Mouse (Mus musculus) thymus, adult 2 months (tissue): ENCODE measurements at regions not wholly inside any gene's neighbourhood (a gene's known extent, or its start where the extent isn't known, plus 50 kb on each side); places are given as distances from the start of the nearest gene placed in this dataset.
A peak's percentile ranks its signal among the peaks of the same experiment; 100 is the strongest.

Experiments used
- DNase-seq: peaks from one replicate; pipeline ENCODE4 v3.0.0; 2021
- H3K27ac ChIP-seq: fragments of 200-500 bp; 2 replicates; pipeline ENCODE4 v1.5.1; 2012; ENCODE audit warnings: low read length, control low read depth; ENCODE audit not compliant: control insufficient read depth, insufficient read depth
- H3K27me3 ChIP-seq: fragments of 200-500 bp; 2 replicates; pipeline ENCODE4 v1.6.1; 2012; ENCODE audit warnings: mild to moderate bottlenecking, low read length, moderate library complexity, mixed read lengths; ENCODE audit not compliant: control insufficient read depth, insufficient read depth
- H3K36me3 ChIP-seq: fragments of 200-500 bp; 2 replicates; pipeline ENCODE4 v1.6.1; 2012; ENCODE audit warnings: mild to moderate bottlenecking, low read length, moderate library complexity; ENCODE audit not compliant: control insufficient read depth, insufficient read depth
- H3K4me1 ChIP-seq: fragments of 200-500 bp; replicated peaks from 2 replicates; pipeline ENCODE4 v1.6.1; 2012; ENCODE audit warnings: low read length; ENCODE audit not compliant: control insufficient read depth, insufficient read depth
- H3K4me3 ChIP-seq: fragments of 200-500 bp; 2 replicates; pipeline ENCODE4 v1.5.1; 2012; ENCODE audit warnings: mild to moderate bottlenecking, low read length, control low read depth, moderate library complexity; ENCODE audit not compliant: control insufficient read depth, insufficient read depth
- CTCF ChIP-seq: fragments of 200-500 bp; IDR thresholded peaks from 2 replicates; pipeline ENCODE4 v1.5.1; 2012; ENCODE audit warnings: mild to moderate bottlenecking, control low read depth, low read length, moderate library complexity, borderline replicate concordance; ENCODE audit not compliant: control insufficient read depth, poor library complexity, insufficient read depth; ENCODE audit errors: extremely low read depth
- POLR2A ChIP-seq: fragments of 200-500 bp; IDR thresholded peaks from 2 replicates; pipeline ENCODE4 v1.6.1; 2012; ENCODE audit warnings: mild to moderate bottlenecking, low read length, control low read depth, moderate library complexity; ENCODE audit not compliant: control insufficient read depth, poor library complexity, insufficient read depth; ENCODE audit errors: extremely low read depth
- WGBS: fragments of 180-500 bp; shearing (Covaris S2); methylation state at CpG from one replicate; pipeline ENCODE4 v1.1.7; 2018; 5-methylcytosine and 5-hydroxymethylcytosine counted together

DNA sequence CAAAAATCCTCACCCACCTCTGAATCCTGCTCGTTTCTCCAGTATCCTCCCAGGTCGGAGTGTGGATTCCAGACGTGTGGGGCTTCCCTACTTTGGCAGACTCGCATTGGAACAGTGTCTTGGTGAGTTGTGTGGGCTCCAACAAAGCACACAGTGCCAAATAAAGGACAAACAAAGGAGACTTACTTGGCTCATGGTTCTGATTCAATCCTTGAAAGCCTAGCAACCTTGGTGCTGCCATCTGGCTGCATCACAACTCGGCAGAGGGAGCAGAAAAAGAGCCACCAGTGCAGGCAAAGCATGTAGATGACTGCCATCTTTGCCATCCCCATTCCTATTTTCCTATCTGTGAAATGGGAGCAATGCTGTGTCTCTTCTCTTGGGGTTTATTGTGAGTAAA is 64.0 kb downstream of the Il9r start:
- Histone ChIP-seq H3K4me3 (no peak overlapping the region), H3K36me3 (no peaks in the 10 kb centered on the region), H3K27ac (no peak overlapping the region), H3K4me1 (peaks cover 50% of the 10 kb centered on the region), H3K27me3 (no peaks in the 10 kb centered on the region)
- no peak for DNase-seq
- WGBS, result 88% methylated on average over 5 of the region's 5 CpGs
- TF ChIP-seq POLR2A, result no peak
- no peak for TF ChIP-seq CTCF

DNA sequence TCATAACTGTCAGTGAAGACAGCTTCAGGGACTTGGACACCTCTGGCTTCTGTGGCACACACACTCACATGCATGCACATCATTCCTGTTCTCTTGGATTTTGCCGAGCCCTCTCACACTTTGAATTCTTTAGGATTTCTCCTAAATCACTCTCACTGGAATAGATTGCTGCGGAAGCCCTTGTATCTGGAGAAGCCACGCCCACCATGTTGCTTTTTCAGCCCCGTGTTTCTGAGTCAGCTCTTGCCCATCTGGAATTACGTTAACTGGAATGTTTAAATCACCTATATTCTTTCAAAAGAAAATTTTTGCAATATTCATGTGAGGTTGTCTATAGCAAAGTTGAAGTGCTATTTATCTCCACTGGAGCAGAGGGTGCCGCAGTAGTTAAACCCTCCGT is 66.1 kb downstream of the Il9r start:
- Histone ChIP-seq H3K4me1 (peaks cover 43% of the 10 kb centered on the region), H3K27ac (no peak overlapping the region), H3K36me3 (no peaks in the 10 kb centered on the region), H3K27me3 (no peaks in the 10 kb centered on the region), H3K4me3 (no peak overlapping the region)
- TF ChIP-seq CTCF (no peak), POLR2A (no peak)
- no peak for DNase-seq
- WGBS, result 96% methylated on average over 7 of the region's 7 CpGs

DNA sequence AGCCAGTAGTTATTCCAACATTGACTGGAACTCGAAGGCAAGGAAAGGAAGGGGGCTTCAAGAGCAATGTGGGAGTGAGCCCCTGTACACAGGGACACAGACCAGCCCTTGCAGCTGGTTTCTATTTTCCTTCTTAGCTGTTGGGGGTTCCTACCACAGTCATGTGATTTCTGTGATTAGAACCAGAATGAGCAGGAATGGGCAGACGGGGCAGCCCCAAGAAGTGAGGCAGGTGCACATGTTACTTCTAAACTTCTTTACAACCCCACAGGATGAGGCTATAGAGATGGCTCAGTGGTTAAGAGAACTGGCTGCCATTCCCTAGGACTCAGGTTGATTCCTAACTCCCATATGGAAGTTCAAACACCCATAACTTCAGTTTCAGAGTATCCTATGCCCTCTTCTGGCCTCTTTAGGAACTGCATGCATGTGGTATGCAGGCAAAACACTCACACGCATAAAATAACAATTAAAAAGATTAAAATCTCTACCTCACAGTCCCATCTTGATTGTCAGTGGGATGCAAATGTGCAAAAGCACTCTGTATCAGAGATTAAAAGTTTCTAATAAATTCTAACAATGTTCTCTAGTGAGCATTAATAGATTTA is 68.0 kb downstream of the Il9r start:
- DNase-seq, result peak; percentile 69
- H3K27me3 ChIP-seq, result no peaks in the 10 kb centered on the region
- peak overlapping the region; percentile 2; the same call in 1 of the 2 replicates for H3K27ac ChIP-seq
- peaks cover 43% of the 10 kb centered on the region for H3K4me1 ChIP-seq
- TF ChIP-seq POLR2A, result no peak
- no peak for TF ChIP-seq CTCF
- WGBS, result 44% methylated on average over 3 of the region's 3 CpGs
- no peak overlapping the region for H3K4me3 ChIP-seq
- H3K36me3 ChIP-seq, result no peaks in the 10 kb centered on the region

DNA sequence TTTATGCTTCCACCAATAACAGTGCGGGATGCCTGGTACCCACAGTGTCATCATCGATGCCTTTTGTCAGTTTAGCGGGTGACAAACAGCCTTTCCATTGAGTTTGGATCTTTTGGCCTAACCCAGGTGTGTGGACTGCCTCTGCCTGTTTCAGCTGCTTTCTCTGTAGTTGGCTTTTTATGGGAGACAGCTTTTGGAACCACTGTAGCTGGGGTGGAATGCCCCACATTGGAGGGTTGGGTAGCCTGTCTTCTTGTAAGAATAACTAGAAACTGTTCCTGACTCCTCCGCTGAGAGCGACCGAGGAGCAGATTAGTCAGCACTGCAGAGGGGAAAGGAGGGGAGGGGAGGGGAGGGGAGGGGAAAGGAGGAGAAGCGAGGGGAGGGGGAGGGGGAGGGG is 71.5 kb downstream of the Il9r start:
- WGBS, result 58% methylated on average over 7 of the region's 7 CpGs
- Histone ChIP-seq H3K27me3 (no peaks in the 10 kb centered on the region), H3K36me3 (no peaks in the 10 kb centered on the region), H3K4me3 (no peak overlapping the region), H3K4me1 (peaks cover 51% of the 10 kb centered on the region), H3K27ac (peak overlapping the region; percentile 49; the same call in 1 of the 2 replicates)
- no peak for DNase-seq
- TF ChIP-seq CTCF (no peak), POLR2A (no peak)

DNA sequence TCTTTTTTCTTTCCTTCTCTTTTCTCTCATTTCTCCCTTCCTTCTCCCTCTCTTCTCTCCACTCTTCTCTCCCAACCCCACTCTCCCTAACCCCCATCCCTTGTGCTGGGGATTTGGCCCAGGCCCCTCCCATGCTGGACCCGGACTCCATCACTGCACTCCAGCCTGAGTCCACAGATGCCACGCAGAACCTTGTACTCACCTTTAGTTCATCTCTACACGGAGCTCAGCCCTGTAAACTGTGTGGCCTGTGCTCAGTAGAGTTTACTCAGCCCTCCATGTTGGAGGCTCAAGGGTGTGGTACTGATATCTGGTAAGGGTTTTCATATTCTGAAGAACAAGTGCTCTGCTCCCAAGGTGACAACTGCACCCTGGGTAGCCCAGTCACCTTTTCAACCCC is 72.1 kb downstream of the Il9r start:
- Histone ChIP-seq H3K4me3 (no peak overlapping the region), H3K27ac (no peak overlapping the region), H3K4me1 (peaks cover 51% of the 10 kb centered on the region), H3K36me3 (no peaks in the 10 kb centered on the region), H3K27me3 (no peaks in the 10 kb centered on the region)
- WGBS, result 95% methylated on average over 3 of the region's 3 CpGs
- no peak for DNase-seq
- TF ChIP-seq CTCF, result no peak

DNA sequence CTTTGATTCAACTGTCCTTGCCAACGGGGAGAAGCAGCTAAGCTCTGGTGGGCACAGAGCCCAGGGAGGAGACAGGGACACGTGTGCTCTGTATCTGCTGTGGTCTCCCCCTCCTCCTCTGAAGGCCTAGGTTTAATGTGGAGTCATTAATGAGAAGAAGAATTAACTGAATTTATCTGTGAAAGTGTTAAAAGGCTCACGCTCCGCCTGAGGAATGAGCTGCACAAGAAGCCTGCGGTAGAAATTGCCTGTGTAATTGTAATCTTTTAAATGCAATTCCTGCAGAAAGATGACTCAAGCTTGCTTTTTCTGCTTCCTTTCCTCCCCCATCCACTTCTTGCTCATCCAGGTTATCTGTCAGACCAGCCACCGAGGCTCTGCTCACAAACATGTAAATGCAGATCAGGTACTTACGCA is 72.7 kb downstream of the Il9r start:
- H3K4me1 ChIP-seq, result peaks cover 51% of the 10 kb centered on the region
- peak overlapping the region; percentile 95; the same call in 1 of the 2 replicates for H3K27ac ChIP-seq
- no peak overlapping the region for H3K4me3 ChIP-seq
- no peaks in the 10 kb centered on the region for H3K36me3 ChIP-seq
- DNase-seq, result no peak
- WGBS, result 87% methylated on average over 7 of the region's 7 CpGs
- no peak for TF ChIP-seq POLR2A
- TF ChIP-seq CTCF, result no peak
- no peaks in the 10 kb centered on the region for H3K27me3 ChIP-seq

DNA sequence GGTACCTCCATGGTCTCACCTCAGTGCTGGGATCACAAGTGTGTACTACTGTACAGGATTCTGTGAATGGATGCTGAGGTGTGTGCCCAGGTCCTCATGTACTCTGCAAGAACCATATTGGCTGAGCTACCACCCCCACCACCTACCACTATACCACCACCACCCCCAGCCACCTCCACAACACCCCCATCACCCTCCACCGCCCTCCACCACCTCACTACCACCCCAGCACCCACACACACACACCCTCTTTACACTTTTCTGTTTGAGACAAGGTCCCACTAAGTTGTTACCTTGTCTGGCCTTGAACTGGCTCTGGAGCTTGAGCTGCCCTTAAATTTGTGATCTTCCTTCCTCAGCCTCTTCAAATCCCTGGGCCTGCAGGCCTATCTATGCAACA is 73.3 kb downstream of the Il9r start:
- H3K4me1 ChIP-seq, result peaks cover 47% of the 10 kb centered on the region
- DNase-seq, result no peak
- peak overlapping the region; percentile 95 for H3K27ac ChIP-seq
- H3K4me3 ChIP-seq, result no peak overlapping the region
- WGBS, result 100% methylated on average over 1 of the region's 1 CpGs
- H3K36me3 ChIP-seq, result no peaks in the 10 kb centered on the region
- H3K27me3 ChIP-seq, result no peaks in the 10 kb centered on the region
- TF ChIP-seq POLR2A (no peak), CTCF (no peak)

DNA sequence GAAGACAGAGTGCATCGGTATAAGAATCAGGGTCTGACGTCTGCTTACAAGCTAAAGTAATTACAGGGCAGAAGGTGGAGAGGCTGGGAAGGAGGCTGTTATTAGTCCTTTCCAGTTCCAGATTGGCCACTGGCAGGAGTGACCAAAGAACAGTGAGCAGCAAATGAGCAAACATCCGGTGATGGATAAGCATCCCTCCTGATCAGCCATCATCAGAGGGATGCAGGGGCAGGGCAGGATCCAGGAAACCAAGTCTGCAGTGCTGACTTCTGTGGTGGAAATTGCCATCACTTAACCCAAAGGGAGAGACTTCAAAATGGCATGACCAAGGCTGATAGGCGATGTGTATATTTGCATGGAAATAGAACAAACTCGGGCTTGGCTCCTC is 73.8 kb downstream of the Il9r start:
- Histone ChIP-seq H3K27me3 (no peaks in the 10 kb centered on the region), H3K36me3 (no peaks in the 10 kb centered on the region), H3K4me1 (peaks cover 47% of the 10 kb centered on the region), H3K4me3 (no peak overlapping the region), H3K27ac (peak overlapping the region; percentile 95)
- TF ChIP-seq POLR2A (no peak), CTCF (no peak)
- no peak for DNase-seq
- WGBS, result 38% methylated on average over 5 of the region's 5 CpGs
